Mouse (Mus musculus) bone marrow, adult 2 months (tissue): ENCODE measurements at regions not wholly inside any gene's neighbourhood (a gene's known extent, or its start where the extent isn't known, plus 50 kb on each side); places are given as distances from the start of the nearest gene placed in this dataset.

Experiments used
- CTCF ChIP-seq: fragments of 200-500 bp; IDR thresholded peaks from 2 replicates; pipeline ENCODE4 v1.5.1; 2011; ENCODE audit warnings: low read length, control low read depth; ENCODE audit not compliant: control insufficient read depth, insufficient read depth
- POLR2A ChIP-seq: fragments of 200-500 bp; IDR thresholded peaks from 2 replicates; pipeline ENCODE4 v1.6.1; 2011; ENCODE audit warnings: low read depth, mild to moderate bottlenecking, control low read depth, low read length, borderline replicate concordance; ENCODE audit not compliant: control insufficient read depth

GRCm38 (mm10) chr2:144161852-144162251 lies 108.6 kb upstream of the Mgme1 start:
- TF ChIP-seq POLR2A (no peak), CTCF (no peak)
